Mouse (Mus musculus): Measurements from ENCODE around the gene Fam107b. TPM values are rescaled to one million over a fixed set of nuclear protein-coding genes. Genes with fewer than 3 reads are reported as not detected.
"Not testable (repeated sequence)": the region's sequence is repeated elsewhere in the genome, so short reads cannot be mapped to it uniquely, and the experiment has no call there.

The Fam107b gene
- polyA plus RNA-seq, 1 experiment from 2014 or later: 42.6 TPM

GRCm38 (mm10) chr2:3683751-3684229 lies 113.5 kb downstream of the Fam107b start:
- Histone ChIP-seq H3K27ac (no peak overlapping the region), H3K4me3 (no peak overlapping the region), H3K9me3 (no peaks in the 10 kb centered on the region), H3K4me1 (peaks cover 19% of the 10 kb centered on the region), H3K27me3 (ENCODE audit: poor library complexity, severe bottlenecking) (no peaks in the 10 kb centered on the region), H3K36me3 (replicated peaks) (no peaks in the 10 kb centered on the region)
- 68% methylated on average over 6 of the region's 6 CpGs for WGBS
- no peak for DNase-seq (ENCODE audit: extremely low spot score, low spot score)

DNA sequence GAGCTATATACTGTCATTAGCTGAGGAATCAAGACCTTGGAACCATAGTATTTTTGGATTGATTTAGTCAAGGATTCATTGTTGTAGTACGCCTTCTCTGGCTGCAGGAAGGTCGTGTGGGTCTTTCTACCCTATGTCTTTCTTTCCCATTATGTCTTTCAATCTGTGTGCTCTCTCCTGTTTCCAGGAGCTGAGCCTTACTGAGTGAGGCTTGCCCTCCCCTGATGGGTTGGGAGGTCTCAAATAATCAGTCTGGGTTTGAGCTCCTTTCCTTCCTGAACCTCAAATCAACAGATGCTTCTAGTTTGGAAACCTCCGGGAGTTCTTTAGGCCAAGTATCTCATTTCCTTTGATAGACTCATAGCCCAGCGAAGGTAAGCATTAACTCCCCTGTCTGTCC lies 119.9 kb downstream of the Fam107b start:
- H3K4me1 ChIP-seq: peaks cover 7% of the 10 kb centered on the region
- WGBS: 67% methylated on average over 4 of the region's 4 CpGs
- no peak overlapping the region for H3K27ac ChIP-seq
- no peaks in the 10 kb centered on the region for H3K36me3 ChIP-seq (replicated peaks)
- H3K27me3 ChIP-seq (ENCODE audit: poor library complexity, severe bottlenecking): no peaks in the 10 kb centered on the region
- H3K9me3 ChIP-seq: no peaks in the 10 kb centered on the region
- no peak overlapping the region for H3K4me3 ChIP-seq
- no peak for DNase-seq (ENCODE audit: extremely low spot score, low spot score)

DNA sequence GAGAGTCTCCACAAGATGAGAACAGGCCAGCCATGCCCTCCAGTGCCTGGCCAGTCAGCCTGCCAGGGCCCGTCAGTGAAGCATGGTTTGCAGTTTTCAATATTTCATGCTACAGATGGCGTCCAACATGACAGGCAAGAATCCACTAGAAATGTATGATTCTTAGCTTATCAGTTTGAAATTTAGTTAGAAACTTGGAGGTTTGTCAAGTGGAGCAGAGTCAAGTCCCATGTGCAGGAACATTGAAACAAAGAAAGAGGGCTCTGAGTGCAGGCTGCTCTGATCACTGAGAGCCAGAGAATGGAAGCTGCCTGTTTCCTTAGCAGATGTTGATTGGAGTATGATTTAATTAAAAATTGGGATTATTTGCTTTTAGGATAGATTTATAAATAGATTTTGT lies 122.5 kb downstream of the Fam107b start:
- no peaks in the 10 kb centered on the region for H3K36me3 ChIP-seq (replicated peaks)
- H3K4me1 ChIP-seq: peaks cover 7% of the 10 kb centered on the region
- 88% methylated on average over 2 of the region's 2 CpGs for WGBS
- H3K27me3 ChIP-seq (ENCODE audit: poor library complexity, severe bottlenecking): no peaks in the 10 kb centered on the region
- no peak for DNase-seq (ENCODE audit: extremely low spot score, low spot score)
- H3K9me3 ChIP-seq: no peaks in the 10 kb centered on the region
- no peak overlapping the region for H3K27ac ChIP-seq
- no peak overlapping the region for H3K4me3 ChIP-seq

DNA sequence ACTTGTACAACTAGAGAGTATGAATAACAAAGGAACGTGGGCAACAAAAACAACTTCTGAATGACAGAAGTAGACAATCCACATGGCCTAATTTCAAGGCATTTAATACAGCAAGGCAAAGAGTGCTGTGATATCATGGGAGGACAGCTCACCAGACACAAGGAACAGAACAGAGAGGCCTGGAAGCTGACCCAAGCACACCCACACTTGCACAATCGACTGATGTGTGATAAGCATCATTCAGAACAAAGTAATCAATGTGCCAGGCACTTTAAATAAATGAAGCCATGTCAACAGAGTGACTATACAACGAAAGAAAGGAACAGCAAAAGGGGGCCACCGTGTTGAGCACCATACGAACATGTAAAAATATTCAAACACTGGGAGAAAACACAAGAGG lies 125.6 kb downstream of the Fam107b start:
- H3K4me1 ChIP-seq: no peaks in the 10 kb centered on the region
- no peak for DNase-seq (ENCODE audit: extremely low spot score, low spot score)
- no peak overlapping the region for H3K4me3 ChIP-seq
- H3K27me3 ChIP-seq (ENCODE audit: poor library complexity, severe bottlenecking): no peaks in the 10 kb centered on the region
- H3K27ac ChIP-seq: no peak overlapping the region
- no peaks in the 10 kb centered on the region for H3K9me3 ChIP-seq
- 90% methylated on average over 5 of the region's 5 CpGs for WGBS
- H3K36me3 ChIP-seq (replicated peaks): no peaks in the 10 kb centered on the region

DNA sequence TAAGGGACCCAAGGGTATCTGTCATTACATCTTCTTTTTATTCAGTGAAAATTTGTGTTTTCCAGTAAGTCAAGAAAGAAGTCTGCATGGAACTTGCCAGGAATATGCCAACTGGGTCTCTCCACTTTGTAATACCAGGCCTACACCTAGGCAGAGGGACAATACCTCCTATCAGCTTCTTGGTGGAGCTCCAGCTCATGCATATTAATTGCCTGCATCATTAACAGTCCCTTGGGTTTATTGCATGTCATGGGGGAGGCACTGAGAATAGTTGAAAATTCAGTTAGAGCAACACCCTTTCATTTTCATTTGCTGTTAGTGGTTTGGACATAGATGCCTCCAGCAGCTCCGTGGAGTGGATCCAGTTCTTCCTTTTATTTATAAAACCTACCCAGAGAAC lies 130.1 kb downstream of the Fam107b start:
- Histone ChIP-seq H3K27ac (no peak overlapping the region), H3K9me3 (no peaks in the 10 kb centered on the region), H3K4me3 (no peak overlapping the region), H3K4me1 (no peaks in the 10 kb centered on the region), H3K36me3 (replicated peaks) (no peaks in the 10 kb centered on the region), H3K27me3 (ENCODE audit: poor library complexity, severe bottlenecking) (no peaks in the 10 kb centered on the region)
- DNase-seq (ENCODE audit: extremely low spot score, low spot score): no peak
- 82% methylated on average over 1 of the region's 1 CpGs for WGBS

- Histone ChIP-seq H3K4me3 (no peak overlapping the region), H3K4me1 (no peaks in the 10 kb centered on the region), H3K27me3 (ENCODE audit: poor library complexity, severe bottlenecking) (no peaks in the 10 kb centered on the region), H3K36me3 (replicated peaks) (no peaks in the 10 kb centered on the region), H3K9me3 (no peaks in the 10 kb centered on the region), H3K27ac (no peak overlapping the region)
- WGBS: 90% methylated on average over 7 of the region's 7 CpGs
- no peak for DNase-seq (ENCODE audit: extremely low spot score, low spot score)
Observed at GRCm38 (mm10) chr2:3702640-3703190, 132.4 kb downstream of the Fam107b start.

DNA sequence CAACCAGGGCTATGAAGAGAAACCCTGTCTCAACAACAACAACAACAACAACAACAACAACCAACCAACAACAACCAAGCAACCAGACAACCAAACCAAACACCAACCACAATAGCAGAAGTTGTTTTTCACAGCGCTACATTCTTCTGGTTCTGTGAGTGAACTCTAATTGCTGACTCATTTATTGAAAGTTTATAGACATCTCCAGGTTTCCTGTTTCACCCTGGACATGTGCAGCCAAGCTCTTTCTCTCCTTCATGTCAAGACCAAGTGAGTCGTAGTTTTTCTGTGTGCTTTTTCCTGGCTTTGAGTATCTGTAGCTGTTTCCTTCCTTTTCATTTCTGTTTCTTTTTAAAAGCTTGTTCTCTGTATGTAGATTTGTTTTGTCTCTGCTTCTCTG lies 133.5 kb downstream of the Fam107b start:
- Histone ChIP-seq H3K4me1 (no peaks in the 10 kb centered on the region), H3K36me3 (replicated peaks) (no peaks in the 10 kb centered on the region), H3K27me3 (ENCODE audit: poor library complexity, severe bottlenecking) (no peaks in the 10 kb centered on the region), H3K4me3 (no peak overlapping the region), H3K9me3 (no peaks in the 10 kb centered on the region), H3K27ac (no peak overlapping the region)
- DNase-seq (ENCODE audit: extremely low spot score, low spot score): no peak
- WGBS: 84% methylated on average over 2 of the region's 2 CpGs

- WGBS: 78% methylated on average over 9 of the region's 9 CpGs
- Histone ChIP-seq H3K36me3 (replicated peaks) (no peaks in the 10 kb centered on the region), H3K4me3 (no peak overlapping the region), H3K27ac (no peak overlapping the region), H3K9me3 (no peaks in the 10 kb centered on the region), H3K27me3 (ENCODE audit: poor library complexity, severe bottlenecking) (no peaks in the 10 kb centered on the region), H3K4me1 (no peaks in the 10 kb centered on the region)
- DNase-seq (ENCODE audit: extremely low spot score, low spot score): no peak
Observed at GRCm38 (mm10) chr2:3704311-3705162, 134.2 kb downstream of the Fam107b start.

DNA sequence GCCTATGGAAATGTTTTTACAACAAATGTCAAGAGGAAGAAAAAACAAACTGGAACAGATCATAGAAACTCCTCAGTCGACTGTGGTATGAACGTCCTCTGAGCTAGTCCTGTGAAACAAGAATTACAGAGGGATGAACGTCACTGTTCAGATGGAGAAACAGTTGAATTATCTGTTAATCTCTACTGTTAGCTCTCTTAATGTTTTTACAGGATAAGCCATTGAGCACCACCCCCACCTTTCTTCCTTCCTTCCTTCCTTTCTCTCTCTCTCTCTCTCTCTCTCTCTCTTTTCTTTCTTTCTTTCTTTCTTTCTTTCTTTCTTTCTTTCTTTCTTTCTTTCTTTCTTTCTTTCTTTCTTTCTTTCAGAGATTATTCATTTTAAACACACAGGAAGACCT lies 135.0 kb downstream of the Fam107b start:
- not testable (repeated sequence) for H3K27ac ChIP-seq; H3K4me1 ChIP-seq; H3K4me3 ChIP-seq; DNase-seq (ENCODE audit: extremely low spot score, low spot score); H3K36me3 ChIP-seq (replicated peaks); H3K27me3 ChIP-seq (ENCODE audit: poor library complexity, severe bottlenecking); H3K9me3 ChIP-seq
- 80% methylated on average over 3 of the region's 3 CpGs for WGBS

DNA sequence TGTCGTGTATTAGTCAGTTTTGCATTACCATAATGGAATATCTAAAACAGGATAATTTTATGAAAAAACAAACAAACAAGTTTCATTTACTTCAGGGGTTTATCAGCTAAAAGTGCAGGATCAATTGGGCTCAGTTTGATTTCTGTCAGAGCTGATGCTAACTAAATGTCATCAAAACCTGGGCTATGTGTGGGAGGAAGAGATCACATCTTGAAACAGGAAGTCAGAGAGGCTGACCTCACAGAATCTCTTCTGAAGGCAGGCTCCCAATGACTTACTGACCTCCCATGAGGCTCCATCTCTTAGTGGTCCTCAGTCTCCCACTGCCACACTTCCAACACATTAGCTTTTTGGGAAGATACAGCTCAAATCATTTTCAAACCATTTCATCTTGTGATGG lies 136.9 kb downstream of the Fam107b start:
- H3K4me1 ChIP-seq: no peaks in the 10 kb centered on the region
- H3K4me3 ChIP-seq: no peak overlapping the region
- DNase-seq (ENCODE audit: extremely low spot score, low spot score): no peak
- WGBS: 84% methylated on average over 1 of the region's 1 CpGs
- H3K27ac ChIP-seq: no peak overlapping the region
- H3K9me3 ChIP-seq: no peaks in the 10 kb centered on the region
- 0 out of 2 replicates have a peak, but pooled peaks cover 4% of the 10 kb centered on the region for H3K27me3 ChIP-seq (ENCODE audit: poor library complexity, severe bottlenecking)
- H3K36me3 ChIP-seq (replicated peaks): no peaks in the 10 kb centered on the region

GRCm38 (mm10) chr2:3708621-3709020 lies 138.3 kb downstream of the Fam107b start:
- Histone ChIP-seq H3K36me3 (replicated peaks) (no peaks in the 10 kb centered on the region), H3K27me3 (ENCODE audit: poor library complexity, severe bottlenecking) (0 out of 2 replicates have a peak, but pooled peaks cover 4% of the 10 kb centered on the region), H3K9me3 (no peaks in the 10 kb centered on the region), H3K4me1 (peaks cover 5% of the 10 kb centered on the region; the same call in 1 of the 2 replicates), H3K4me3 (no peak overlapping the region), H3K27ac (no peak overlapping the region)
- no peak for DNase-seq (ENCODE audit: extremely low spot score, low spot score)
- 89% methylated on average over 4 of the region's 4 CpGs for WGBS

DNA sequence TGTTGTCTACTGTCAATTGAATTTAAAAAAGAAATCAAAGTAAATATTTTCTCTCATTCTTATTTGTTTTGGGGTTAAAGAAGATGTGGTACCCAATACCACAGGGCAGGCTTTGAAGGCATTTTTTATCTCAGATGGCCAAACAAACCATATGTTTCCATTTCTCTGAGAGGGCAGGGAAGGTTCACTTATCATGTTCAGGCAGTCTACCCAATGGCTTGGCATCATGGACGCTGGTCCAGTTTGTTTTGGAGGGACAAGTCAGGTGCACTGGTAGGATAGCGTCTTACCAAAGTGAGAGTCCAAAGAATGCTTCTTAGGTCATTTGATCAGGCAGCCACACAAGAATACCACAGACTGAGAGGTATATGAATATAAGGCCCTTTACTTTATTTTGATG lies 139.6 kb downstream of the Fam107b start:
- peaks cover 13% of the 10 kb centered on the region for H3K4me1 ChIP-seq
- H3K9me3 ChIP-seq: no peaks in the 10 kb centered on the region
- DNase-seq (ENCODE audit: extremely low spot score, low spot score): no peak
- no peak overlapping the region for H3K4me3 ChIP-seq
- H3K27ac ChIP-seq: no peak overlapping the region
- WGBS: 95% methylated on average over 2 of the region's 2 CpGs
- 0 out of 2 replicates have a peak, but pooled peaks cover 4% of the 10 kb centered on the region for H3K27me3 ChIP-seq (ENCODE audit: poor library complexity, severe bottlenecking)
- no peaks in the 10 kb centered on the region for H3K36me3 ChIP-seq (replicated peaks)

- no peaks in the 10 kb centered on the region for H3K9me3 ChIP-seq
- 0 out of 2 replicates have a peak, but pooled peaks cover 4% of the 10 kb centered on the region for H3K27me3 ChIP-seq (ENCODE audit: poor library complexity, severe bottlenecking)
- peaks cover 19% of the 10 kb centered on the region for H3K4me1 ChIP-seq
- H3K4me3 ChIP-seq: no peak overlapping the region
- no peak for DNase-seq (ENCODE audit: extremely low spot score, low spot score)
- WGBS: 92% methylated on average over 3 of the region's 3 CpGs
- no peak overlapping the region for H3K27ac ChIP-seq
- no peaks in the 10 kb centered on the region for H3K36me3 ChIP-seq (replicated peaks)
Observed at GRCm38 (mm10) chr2:3710521-3710920, 140.2 kb downstream of the Fam107b start.
